Mouse (Mus musculus) embryo, embryonic 11 days (tissue): ENCODE data around the gene Shf.
"Not testable (repeated sequence)": the region's sequence is repeated elsewhere in the genome, so short reads cannot be mapped to it uniquely, and the experiment has no call there.

Source experiments
- DNase-seq: peaks from one replicate; pipeline ENCODE4 v3.0.0-alpha.2; 2015

The Shf gene

DNA sequence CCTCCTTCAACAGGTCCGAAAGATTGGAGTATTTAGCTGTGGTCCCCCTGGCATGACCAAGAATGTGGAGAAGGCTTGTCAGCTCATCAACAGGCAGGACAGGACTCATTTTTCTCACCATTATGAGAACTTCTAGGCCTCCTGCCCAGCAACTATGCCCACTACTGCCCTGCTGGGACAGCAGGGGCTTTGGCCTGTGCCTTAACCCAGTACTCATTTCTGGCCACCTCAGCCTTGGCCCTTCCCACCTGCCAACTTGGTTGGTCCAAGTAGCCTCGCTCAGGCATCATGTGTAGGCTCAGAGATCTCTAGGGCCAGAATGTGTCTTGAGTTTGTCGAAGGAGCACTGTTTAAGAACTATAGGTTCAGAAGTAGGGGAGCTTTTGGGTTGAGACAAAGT, 21.7 kb downstream of the Shf start:
- no peak for DNase-seq

DNA sequence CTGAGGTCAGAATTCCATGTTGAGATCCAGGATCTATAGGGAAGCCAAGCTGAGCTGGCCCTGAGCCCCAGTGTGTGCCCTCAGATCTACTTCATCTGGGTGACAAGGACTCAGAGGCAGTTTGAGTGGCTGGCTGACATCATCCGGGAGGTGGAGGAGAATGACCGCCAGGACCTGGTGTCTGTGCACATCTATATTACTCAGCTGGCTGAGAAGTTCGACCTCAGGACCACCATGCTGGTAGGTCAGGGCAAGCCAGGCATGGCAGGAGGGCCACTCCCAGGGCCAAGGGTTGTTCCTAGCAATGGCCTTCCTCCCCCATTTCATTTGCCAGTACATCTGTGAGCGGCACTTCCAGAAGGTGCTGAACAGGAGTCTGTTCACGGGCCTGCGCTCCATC, 22.8 kb downstream of the Shf start:
- not testable (repeated sequence) for DNase-seq

DNA sequence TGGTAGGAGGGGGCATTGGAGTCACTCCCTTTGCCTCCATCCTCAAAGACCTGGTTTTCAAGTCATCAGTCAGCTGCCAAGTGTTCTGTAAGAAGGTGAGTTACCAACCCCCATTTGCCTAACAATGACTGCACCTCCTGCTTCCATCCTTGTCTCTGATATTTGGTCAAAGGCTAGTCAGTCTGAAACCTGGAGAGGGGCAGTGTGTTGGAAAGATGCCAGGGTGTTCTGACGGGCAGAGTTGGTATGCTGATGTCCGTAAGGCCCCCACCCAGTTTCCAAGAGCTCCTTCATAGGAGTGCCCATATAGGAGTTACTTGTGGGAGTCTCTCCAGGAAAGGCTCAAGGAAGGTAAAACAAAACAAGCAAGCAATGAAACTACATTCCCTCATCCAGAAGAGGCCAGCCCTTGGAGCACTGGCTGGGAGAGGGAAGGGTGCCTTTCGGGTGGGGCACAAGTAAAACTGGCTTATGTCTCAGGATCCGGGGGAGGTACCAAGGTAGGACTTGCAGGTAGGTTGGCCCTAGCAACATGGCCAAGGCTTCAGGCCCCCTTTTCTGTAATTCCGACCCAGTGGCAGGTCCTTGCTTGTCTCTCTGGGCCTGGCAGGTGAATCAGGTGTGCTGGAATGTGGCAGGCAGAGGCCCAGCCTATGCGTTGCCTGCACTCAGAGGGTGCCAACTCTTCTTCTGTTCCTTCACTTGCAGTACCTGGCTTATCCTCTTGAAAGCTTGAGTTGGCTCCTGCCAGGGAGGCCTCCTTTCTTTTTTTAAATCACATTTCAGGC, 23.7 kb downstream of the Shf start:
- no peak for DNase-seq

DNA sequence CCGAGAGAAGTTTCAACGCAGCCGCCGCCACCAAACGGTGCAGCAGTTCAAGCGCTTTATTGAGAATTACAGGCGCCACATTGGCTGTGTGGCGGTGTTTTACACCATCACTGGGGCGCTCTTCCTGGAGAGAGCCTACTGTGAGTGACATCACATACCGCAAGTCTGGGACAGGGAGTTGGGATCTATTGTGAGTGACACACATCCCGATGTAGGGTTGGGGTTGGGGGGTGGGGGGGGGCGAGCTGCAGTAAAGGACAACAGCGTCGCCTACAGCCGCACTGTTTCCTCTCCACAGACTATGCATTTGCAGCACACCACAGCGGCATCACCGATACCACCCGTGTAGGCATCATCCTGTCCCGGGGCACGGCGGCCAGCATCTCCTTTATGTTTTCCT, 31.7 kb downstream of the Shf start:
- no peak for DNase-seq

DNA sequence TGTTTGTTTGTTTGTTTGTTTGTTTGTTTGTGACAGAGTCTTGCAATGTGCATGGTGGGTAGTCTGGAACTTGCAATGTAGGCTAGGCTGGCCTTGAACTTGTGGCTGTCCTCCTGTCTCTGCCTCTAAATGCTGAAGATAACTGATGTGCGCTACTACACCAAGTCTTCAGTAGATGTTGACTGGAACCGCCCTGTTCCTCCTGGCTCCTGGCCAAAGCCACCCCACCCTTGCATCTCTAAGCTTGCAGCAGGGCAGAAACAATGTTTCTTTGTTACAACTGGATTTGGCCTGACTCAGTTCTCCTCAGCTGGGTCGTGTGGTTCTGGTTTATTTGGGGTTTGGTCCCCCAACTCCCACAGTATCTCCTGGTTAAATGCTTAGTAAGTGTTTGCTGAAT, 34.8 kb downstream of the Shf start:
- DNase-seq = no peak

DNA sequence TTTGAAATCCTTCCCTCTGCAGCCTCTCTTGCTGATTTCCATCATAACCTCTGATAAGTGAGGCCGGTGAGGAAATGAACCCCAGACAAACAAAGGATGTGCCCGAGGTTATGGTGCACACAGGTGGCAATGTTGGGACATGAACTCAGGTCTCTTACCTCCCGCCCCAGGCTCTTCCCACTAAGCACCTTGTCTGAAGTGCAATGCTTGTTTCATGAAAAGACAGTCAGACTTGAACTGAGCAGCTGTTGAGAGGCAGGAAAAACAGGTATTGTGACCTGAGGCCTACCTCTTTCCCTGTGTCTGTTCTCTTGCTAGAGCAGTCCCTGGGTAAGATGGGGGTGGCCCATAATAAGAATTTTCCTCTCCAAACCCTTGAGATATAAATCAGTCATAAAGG, 36.7 kb downstream of the Shf start:
- DNase-seq = no peak

DNA sequence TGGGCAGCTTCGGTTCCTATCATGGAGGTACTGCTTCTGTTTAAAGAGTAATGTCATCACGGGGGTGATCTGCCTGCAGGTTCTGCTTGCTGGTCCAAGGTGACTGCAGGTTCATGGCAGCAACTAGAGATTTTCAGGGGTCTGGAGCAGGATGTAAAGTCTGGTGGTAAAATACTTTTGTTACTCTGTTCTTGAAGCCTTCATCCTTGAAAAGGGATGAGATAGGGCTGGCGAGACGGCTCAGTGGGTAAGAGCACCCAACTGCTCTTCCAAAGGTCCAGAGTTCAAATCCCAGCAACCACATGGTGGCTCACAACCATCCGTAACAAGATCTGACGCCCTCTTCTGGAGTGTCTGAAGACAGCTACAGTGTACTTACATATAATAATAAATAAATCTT, 38.6 kb downstream of the Shf start:
- not testable (repeated sequence) for DNase-seq

DNA sequence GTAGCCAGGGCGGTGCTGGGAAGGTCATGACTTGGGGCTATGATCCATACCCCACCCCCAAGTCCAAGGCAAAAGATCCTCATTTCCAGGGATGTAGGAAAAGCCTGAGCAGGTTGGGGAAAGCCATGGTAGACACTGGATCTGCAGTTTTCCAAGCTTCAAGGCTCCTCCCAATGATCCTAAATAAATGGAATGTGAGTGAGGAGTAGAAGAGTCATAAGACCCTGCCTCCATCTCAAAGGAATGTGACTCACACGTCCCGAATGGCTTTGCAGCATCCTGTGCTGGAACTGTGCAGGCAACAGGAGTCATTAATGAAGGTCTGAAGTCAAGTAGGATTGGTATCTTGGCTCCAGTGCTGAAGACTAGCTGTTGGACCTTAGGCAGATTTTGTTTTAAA, 41.0 kb downstream of the Shf start:
- DNase-seq = no peak

DNA sequence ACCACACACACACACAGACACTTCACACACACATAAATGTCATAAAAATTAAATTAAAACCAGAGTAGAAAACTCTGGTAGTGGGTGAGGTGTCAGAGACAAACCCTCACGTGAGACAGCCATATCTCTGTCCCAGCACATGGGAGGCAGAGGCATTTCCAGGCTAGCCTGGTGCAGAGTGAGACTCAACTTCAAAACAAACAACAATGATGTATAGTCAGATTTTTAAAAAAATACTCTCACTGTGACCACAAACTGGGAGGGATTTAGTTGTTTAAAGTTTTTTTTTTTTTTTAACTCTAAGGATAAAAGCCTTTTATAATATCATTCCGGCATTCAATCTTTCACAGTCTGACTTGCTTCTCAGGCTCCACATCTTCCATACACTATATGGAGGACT, 43.6 kb downstream of the Shf start:
- DNase-seq = no peak

DNA sequence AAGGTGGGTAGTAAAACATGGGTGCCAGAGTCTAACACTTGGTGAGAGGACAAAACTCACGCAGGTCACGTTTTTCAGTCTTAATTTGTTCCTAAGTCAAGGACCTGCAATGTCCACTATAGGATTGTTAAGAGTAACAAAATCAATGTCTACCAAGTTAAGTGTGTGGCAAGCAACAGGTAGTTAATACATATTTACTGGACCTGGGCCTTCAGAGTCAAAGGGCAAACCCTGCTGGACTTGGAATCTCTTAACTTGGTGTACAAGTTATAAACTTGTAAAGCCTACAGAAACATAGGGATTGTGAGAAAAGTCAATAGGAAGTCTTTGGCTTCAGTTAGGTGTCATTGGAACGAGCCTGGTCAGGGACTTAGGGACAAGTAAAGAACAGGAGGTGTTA, 44.4 kb downstream of the Shf start:
- no peak for DNase-seq

DNA sequence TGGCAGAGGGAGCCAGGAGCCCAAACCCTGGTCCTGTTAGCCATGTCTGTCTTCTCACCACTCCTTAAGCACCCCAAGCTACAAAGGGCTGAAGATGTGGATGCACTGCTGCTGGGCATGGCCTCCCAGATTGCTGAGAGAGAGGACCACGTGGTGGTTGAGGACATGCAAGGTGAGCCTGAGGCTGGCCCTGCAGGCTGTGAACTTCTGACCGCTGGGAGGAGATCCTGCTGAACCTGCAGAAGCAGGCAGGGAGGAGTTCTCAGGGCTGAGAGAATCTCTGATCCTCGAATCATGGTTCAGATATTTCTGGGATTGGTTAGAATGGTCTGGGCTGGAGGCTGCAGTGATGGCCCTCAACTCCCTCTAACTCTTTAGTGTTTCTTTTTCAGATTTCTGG, 45.0 kb downstream of the Shf start:
- no peak for DNase-seq

DNA sequence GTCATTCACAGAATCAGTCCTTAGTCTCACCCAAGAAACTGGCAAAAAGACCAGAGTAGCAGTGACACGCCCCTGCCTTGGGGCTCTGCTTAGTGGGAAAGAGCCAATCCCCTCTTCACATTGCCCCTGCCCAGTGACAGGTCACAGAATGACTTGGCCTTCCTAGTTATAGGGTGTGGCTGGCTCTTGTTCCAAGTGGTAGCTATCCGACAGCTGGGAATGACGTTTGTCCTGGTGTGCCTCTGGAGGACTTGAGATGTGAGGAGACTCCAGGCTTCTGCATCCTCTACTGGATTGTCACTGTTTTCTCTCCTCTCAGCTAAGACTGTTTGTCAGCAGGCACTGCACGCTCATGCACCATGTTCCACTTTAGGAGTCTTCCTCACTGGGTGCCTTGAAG, 51.6 kb downstream of the Shf start:
- no peak for DNase-seq

DNA sequence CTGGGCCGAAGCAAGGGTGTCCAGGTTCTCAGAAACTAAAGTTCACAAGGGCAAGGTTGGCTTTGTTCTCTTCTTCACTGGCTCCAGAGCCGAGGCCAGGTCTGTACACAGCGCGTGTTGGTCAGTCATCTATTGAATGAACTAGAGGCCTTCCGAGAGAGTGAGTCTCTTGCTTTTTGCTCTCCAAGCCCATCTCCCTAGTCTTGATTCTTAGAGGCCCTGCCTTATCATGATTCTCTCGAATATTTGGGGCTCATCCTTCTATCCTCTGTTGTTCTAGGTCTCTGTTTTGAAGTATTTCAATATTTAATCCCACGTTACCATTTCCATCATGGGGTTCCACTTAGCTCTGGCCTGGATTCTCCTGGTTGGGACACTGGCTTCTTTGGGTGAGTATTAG, 53.6 kb downstream of the Shf start, which contains the start of gene Duox1:
Gene Duox1, plus strand, starts transcription at position 301 of the 400 bp plus-strand sequence.
- no peak for DNase-seq

DNA sequence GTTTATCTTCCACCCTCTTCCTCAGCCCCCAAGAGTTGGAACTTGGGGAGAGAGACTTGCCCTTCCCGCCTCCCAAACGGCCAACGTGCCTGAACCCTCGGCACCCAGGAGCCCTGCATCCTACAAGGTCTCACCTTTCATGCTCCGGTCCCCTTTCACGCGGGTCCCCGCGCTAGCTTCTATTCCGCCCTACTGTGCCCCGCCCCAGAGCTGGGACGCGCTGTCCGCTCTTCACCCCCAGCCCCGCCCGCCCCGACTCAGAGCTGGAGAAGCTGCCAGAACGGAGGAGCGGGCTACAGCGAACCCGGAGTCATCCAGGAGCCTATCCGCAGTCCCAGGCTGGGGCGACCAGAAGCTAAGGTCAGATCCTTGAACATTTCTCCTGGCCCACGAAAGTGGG, 55.4 kb downstream of the Shf start, which contains the start of gene Duoxa1:
Gene Duoxa1, minus strand, starts transcription at position 195 of the 400 bp plus-strand sequence.
- DNase-seq = no peak

DNA sequence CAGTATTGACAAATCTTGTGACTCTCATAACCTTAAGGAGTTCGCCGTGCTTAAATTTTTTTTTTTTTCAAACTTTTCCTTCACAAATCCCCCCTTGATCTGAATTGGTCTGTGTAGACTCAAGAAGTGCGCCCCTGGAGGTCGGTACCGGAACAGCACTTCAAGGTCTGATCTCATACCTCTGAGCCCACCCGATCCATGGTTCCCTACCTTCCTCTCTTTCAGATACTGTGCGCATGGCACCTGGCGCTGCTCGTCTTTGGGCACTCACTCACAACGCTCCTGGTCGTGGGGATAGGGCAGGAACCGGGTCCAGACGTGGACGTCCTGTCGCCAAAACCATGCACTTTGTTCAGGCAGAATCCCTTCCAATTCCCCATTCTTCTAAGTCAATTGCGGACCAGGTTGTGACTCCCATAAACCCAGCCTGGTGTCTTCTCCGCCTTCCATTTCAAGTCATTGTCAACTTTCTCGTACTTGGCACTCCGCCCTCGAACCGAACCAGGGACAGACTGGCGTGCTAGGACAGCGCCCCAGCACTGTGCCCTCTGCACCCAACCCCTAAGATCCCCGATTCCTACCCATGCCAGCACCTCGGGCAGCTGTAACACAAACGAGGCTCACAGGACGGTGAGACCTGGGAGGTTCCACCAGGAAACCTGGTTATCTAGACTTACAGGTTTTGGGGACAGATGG, 56.1 kb downstream of the Shf start:
- peak; percentile 82 for DNase-seq

DNA sequence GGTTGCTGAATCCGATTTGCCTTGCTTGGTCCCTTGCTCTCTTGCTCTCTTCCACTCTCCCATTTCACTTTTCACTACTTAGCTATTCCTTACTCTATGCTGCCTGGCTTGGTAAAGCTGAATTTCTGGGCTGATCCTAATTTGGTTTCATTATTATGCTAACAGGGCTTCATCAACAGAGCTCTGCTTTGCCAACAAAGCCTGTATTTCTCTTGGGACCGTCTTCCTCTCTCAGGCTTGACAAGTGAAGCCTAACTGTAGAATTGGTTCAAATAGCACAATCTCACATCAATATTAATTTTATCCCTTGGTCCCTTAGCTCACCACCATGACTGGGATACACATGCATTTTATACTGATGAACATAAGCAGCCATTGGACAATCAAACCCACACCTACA, 57.4 kb downstream of the Shf start:
- DNase-seq = no peak

DNA sequence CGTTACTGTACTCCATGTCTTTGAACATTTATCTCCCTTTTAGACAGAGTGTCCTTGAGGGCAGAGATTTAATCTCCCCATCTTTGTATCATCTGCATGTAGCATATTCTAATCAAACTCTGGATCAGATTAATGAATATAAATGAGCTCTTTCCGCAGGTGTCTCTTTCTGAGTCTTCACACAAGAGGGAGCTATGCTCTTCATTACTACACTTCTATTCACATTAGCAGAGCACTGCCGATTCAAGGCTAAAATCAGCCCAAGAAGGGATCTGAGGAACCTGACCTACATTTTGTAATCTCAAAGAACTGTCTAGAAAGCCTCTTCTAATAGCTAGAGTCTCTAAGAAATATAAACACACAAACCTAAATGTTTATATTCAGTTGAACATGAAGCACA, 59.3 kb downstream of the Shf start:
- no peak for DNase-seq

DNA sequence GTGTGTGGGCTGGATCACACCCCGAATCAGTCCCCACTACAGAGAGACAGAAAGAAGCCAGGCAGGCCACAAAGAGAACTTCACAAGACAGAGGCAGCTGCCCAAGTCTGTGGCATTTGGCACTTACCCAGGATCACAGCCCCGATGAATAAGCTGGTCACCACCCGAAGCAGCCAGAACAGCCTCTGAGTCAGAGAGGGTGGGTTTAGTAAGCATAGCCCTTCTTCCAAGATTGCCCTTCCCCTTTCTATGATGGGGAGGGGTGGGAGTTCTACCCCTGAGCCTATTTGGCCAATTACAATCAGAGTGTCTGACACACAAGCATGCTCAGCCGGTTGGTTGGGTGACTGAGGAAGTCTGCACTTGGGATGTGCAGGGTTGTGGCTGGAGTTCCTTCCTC, 62.8 kb downstream of the Shf start:
- DNase-seq = no peak

DNA sequence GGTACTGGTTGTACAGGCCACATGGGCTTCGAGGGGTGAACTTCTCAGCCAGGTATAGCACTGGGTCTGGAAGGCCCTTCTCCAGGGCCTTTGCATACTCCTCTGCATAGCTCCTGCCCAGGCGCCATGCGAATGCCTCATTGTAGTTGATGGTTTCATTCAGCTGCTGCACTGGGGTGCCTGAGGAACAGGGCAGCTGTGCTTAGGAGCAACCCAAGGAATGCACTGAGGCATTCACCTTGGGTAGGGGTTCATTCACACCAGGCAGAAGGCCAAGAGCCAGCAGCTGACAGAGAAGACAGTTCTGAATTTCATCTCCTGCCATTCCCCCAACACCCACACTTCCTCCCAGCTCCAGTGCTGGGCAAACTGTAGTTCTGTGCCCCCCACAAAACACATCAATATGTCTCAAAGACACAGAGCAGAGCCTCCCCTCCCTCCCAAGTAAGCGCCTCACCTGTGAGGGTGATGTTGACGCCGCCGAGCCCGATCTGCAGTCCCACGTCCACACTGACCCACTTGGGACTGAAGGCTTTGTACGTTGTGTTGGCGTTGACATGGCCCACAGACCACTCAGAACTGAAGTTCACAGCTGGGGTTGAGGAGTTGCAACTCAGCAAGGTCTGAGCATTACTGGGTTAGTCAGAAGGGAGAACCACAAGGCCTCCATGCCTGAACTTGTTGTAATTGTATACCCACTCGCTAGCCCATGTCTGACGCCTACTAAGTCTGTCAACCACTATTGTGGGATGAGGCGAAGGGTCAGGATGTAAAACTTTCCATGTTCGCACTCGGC, 63.7 kb downstream of the Shf start:
- no peak for DNase-seq

DNA sequence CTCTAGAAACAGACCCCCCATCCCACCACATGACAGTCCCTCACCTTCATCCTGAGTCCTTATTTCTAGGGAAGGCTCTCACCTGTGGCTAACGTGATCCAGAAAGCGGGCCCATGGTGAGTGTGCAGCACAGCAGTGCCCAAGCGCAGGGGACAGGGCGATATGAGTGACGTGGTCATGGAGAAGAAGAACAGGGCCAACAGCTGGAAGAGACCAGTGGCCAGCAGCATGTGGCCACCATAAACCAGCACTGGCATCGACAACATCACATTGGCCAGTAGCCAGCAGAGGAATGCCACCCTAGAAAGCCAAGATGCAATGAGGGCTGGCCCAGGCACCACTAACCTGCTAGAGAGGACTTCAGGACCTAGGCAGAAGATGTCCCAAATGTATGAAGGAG, 64.4 kb downstream of the Shf start:
- no peak for DNase-seq

DNA sequence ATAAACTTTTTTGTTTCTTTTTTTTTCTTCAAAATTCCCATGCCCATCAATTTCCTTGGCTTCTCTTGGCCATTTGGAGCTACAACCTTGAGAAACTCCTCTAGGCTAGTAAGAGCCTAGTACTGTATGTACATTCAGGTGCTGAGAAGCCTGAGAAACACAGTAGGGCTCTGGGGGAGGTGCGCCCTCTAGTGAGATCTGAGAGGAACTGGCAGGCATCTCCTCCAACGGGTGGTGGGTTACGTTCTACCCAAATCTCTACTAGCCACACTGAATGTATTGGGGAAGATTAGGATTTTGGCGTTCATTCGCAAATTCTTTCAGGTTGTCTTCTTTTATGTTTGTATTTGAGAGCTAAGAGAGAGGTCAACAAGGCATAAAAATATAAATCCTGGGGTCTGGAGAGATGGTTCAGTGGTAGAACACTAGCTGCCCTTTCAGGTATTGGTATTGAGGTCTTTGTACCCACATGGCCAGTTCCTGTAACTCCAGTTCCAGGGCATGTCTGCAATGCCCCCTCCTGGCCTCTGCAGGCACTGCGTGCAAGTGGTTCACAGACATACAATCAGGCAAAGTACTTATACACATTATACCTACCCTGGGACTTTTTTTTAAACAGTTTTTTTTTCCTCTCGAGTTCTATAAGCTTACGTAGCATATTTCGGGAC, 66.3 kb downstream of the Shf start:
- peak; percentile 77 for DNase-seq

DNA sequence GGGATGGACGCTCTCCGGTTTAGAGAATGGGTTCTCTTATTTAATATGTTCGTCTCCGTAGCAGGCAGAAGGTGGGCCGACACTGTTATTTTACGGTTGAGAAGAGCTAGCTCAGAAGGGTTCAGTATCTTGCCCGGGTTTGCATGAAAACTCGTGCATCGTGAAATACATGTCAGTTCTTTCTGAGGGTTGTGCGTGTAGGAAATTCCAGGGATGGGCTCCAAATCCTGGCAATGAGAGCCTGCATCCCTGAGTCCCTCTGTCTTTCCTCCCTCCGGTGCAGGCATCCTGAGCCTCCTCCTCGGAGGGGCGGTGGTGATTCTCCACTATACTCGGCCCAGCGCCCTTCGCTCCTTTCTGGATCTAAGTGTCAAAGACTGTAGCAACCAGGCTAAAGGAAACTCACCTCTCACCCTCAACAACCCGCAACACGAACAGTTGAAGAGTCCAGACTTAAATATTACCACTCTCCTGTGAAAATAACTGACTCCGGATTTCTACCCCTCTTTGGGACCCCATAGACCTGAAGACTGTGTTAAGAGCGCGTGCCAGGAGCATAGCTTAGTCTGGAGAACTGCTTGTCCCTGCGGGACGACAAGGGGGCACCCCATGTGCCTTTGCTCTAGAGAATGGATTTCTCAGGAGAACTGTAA, 66.9 kb downstream of the Shf start:
- DNase-seq = no peak
